Mouse (Mus musculus) MEL (cell line): ENCODE results near the gene Ccdc88c. TPM values are rescaled to one million over a fixed set of nuclear protein-coding genes. Genes with fewer than 3 reads are reported as not detected.

ENCODE experiments used
- DNase-seq: peaks from one replicate; pipeline ENCODE4 v3.0.0; 2011; ENCODE audit warnings: low read depth, low spot score
- H3K27ac ChIP-seq: 2 replicates; pipeline ENCODE4 v1.5.1; 2012; ENCODE audit warnings: low read depth, mild to moderate bottlenecking, control low read depth, low read length, moderate library complexity; ENCODE audit not compliant: control insufficient read depth
- H3K27me3 ChIP-seq, 2 experiments: fragments of 150-350 bp in 1 of 2; sonication (generic) in 1 of 2; 2 replicates each; pipeline ENCODE4 v1.6.1; 2012; ENCODE audit warnings: low read length in 2 of 2, mild to moderate bottlenecking in 2 of 2, improper control_type of control experiment in 1 of 2, moderate library complexity in 1 of 2; ENCODE audit not compliant: insufficient read depth in 2 of 2, control insufficient read depth in 1 of 2
- H3K36me3 ChIP-seq, 2 experiments: 2 replicates each; pipeline ENCODE4 v1.6.1; 2012 to 2014; ENCODE audit warnings: low read length in 2 of 2, improper control_type of control experiment in 1 of 2, inconsistent platforms in 1 of 2, mild to moderate bottlenecking in 1 of 2; ENCODE audit not compliant: insufficient read depth in 2 of 2, control insufficient read depth in 1 of 2
- H3K4me1 ChIP-seq, 2 experiments: fragments of 150-350 bp in 1 of 2; sonication (generic) in 1 of 2; 2 replicates each; pipeline ENCODE4 v1.6.1; 2012; ENCODE audit warnings: low read length in 2 of 2, improper control_type of control experiment in 1 of 2, mild to moderate bottlenecking in 1 of 2; ENCODE audit not compliant: insufficient read depth in 2 of 2, control insufficient read depth in 1 of 2
- H3K4me3 ChIP-seq, 2 experiments: fragments of 150-350 bp in 1 of 2; sonication (generic) in 1 of 2; 2 replicates each; pipeline ENCODE4 v1.5.1; 2012; ENCODE audit warnings: low read depth in 2 of 2, low read length in 2 of 2, mild to moderate bottlenecking in 2 of 2, moderate library complexity in 2 of 2, control low read depth in 1 of 2, improper control_type of control experiment in 1 of 2; ENCODE audit not compliant: control insufficient read depth in 1 of 2, insufficient read depth in 1 of 2
- H3K79me2 ChIP-seq: 2 replicates; pipeline ENCODE4 v1.6.1; 2012; ENCODE audit warnings: mild to moderate bottlenecking, low read length, moderate library complexity; ENCODE audit not compliant: control insufficient read depth, poor library complexity, insufficient read depth
- H3K9ac ChIP-seq: 2 replicates; pipeline ENCODE4 v1.6.1; 2012; ENCODE audit warnings: low read depth, mild to moderate bottlenecking, control low read depth, low read length, moderate library complexity; ENCODE audit not compliant: control insufficient read depth, poor library complexity, severe bottlenecking
- H3K9me3 ChIP-seq: fragments of 150-350 bp; sonication (generic); replicated peaks from 2 replicates; pipeline ENCODE4 v1.6.1; 2012; ENCODE audit warnings: mild to moderate bottlenecking, low read length, improper control_type of control experiment, moderate library complexity; ENCODE audit not compliant: insufficient read depth
- BHLHE40 ChIP-seq: IDR thresholded peaks from 2 replicates; pipeline ENCODE4 v1.6.1; 2012; ENCODE audit warnings: low read depth, mild to moderate bottlenecking, inconsistent platforms, low read length, improper control_type of control experiment, borderline replicate concordance
- CHD1 ChIP-seq: IDR thresholded peaks from 2 replicates; pipeline ENCODE4 v1.6.1; 2012; ENCODE audit warnings: low read depth, mild to moderate bottlenecking, inconsistent platforms, low read length, improper control_type of control experiment
- CHD2 ChIP-seq: IDR thresholded peaks from 2 replicates; pipeline ENCODE4 v1.6.1; 2011; ENCODE audit warnings: low read length, improper control_type of control experiment
- E2F4 ChIP-seq: IDR thresholded peaks from 2 replicates; pipeline ENCODE4 v1.6.1; 2011; ENCODE audit warnings: low read depth, low read length, improper control_type of control experiment, borderline replicate concordance
- ELF1 ChIP-seq: IDR thresholded peaks from 2 replicates; pipeline ENCODE4 v1.6.1; 2014; ENCODE audit warnings: low read depth, mild to moderate bottlenecking, inconsistent platforms, low read length, improper control_type of control experiment, moderate library complexity
- ETS1 ChIP-seq: IDR thresholded peaks from 2 replicates; pipeline ENCODE4 v1.6.1; 2012; ENCODE audit warnings: low read depth, mild to moderate bottlenecking, inconsistent platforms, low read length, improper control_type of control experiment, moderate library complexity
- GABPA ChIP-seq: IDR thresholded peaks from 2 replicates; pipeline ENCODE4 v1.6.1; 2012; ENCODE audit warnings: low read depth, mild to moderate bottlenecking, inconsistent platforms, low read length, improper control_type of control experiment, moderate library complexity
- HCFC1 ChIP-seq: IDR thresholded peaks from 2 replicates; pipeline ENCODE4 v1.6.1; 2012; ENCODE audit warnings: low read depth, mild to moderate bottlenecking, inconsistent platforms, low read length, improper control_type of control experiment, moderate library complexity
- JUND ChIP-seq: IDR thresholded peaks from 2 replicates; pipeline ENCODE4 v1.6.1; 2011; ENCODE audit warnings: low read depth, mild to moderate bottlenecking, improper control_type of control experiment, low read length
- MAZ ChIP-seq: IDR thresholded peaks from 2 replicates; pipeline ENCODE4 v1.6.1; 2012; ENCODE audit warnings: low read depth, mild to moderate bottlenecking, inconsistent platforms, low read length, improper control_type of control experiment
- MEF2A ChIP-seq: IDR thresholded peaks from 2 replicates; pipeline ENCODE4 v1.6.1; 2014; ENCODE audit warnings: low read depth, mild to moderate bottlenecking, inconsistent platforms, low read length, improper control_type of control experiment; ENCODE audit not compliant: poor library complexity, insufficient replicate concordance, severe bottlenecking; ENCODE audit errors: extremely low read depth
- MXI1 ChIP-seq: IDR thresholded peaks from 2 replicates; pipeline ENCODE4 v1.6.1; 2011; ENCODE audit warnings: mild to moderate bottlenecking, low read depth, low read length, improper control_type of control experiment
- MYB ChIP-seq: IDR thresholded peaks from 2 replicates; pipeline ENCODE4 v1.6.1; 2011; ENCODE audit warnings: mild to moderate bottlenecking, low read depth, low read length, improper control_type of control experiment
- NRF1 ChIP-seq: IDR thresholded peaks from 2 replicates; pipeline ENCODE4 v1.6.1; 2014; ENCODE audit warnings: low read depth, mild to moderate bottlenecking, inconsistent platforms, low read length, improper control_type of control experiment, moderate library complexity; ENCODE audit not compliant: poor library complexity, insufficient read depth, severe bottlenecking
- POLR2A ChIP-seq, 2 experiments: IDR thresholded peaks; 2 replicates each; pipeline ENCODE4 v1.6.1; 2011 to 2012; ENCODE audit warnings: low read length in 2 of 2, mild to moderate bottlenecking in 2 of 2, control low read depth in 1 of 2, improper control_type of control experiment in 1 of 2, low read depth in 1 of 2, moderate library complexity in 1 of 2; ENCODE audit not compliant: control insufficient read depth in 1 of 2, insufficient read depth in 1 of 2, poor library complexity in 1 of 2
- POLR2AphosphoS2 ChIP-seq: IDR thresholded peaks from 2 replicates; pipeline ENCODE4 v1.6.1; 2011; ENCODE audit warnings: low read length, improper control_type of control experiment
- RAD21 ChIP-seq: IDR thresholded peaks from 2 replicates; pipeline ENCODE4 v1.6.1; 2011; ENCODE audit warnings: mild to moderate bottlenecking, low read depth, low read length, improper control_type of control experiment
- RCOR1 ChIP-seq: IDR thresholded peaks from 2 replicates; pipeline ENCODE4 v1.6.1; 2012; ENCODE audit warnings: low read depth, mild to moderate bottlenecking, inconsistent platforms, low read length, improper control_type of control experiment
- SIN3A ChIP-seq: IDR thresholded peaks from 2 replicates; pipeline ENCODE4 v1.6.1; 2012; ENCODE audit warnings: low read length, improper control_type of control experiment, inconsistent platforms
- SMC3 ChIP-seq: IDR thresholded peaks from 2 replicates; pipeline ENCODE4 v1.6.1; 2011; ENCODE audit warnings: low read depth, low read length, improper control_type of control experiment
- TAL1 ChIP-seq: IDR thresholded peaks from 2 replicates; pipeline ENCODE4 v1.6.1; 2012; ENCODE audit warnings: mild to moderate bottlenecking, inconsistent platforms, low read length, moderate library complexity, mixed read lengths
- UBTF ChIP-seq: IDR thresholded peaks from 2 replicates; pipeline ENCODE4 v1.6.1; 2012; ENCODE audit warnings: low read depth, mild to moderate bottlenecking, inconsistent platforms, low read length, improper control_type of control experiment, moderate library complexity, borderline replicate concordance; ENCODE audit not compliant: insufficient read depth
- USF2 ChIP-seq, 2 experiments: IDR thresholded peaks; 2 replicates each; pipeline ENCODE4 v1.6.1; 2011 to 2012; ENCODE audit warnings: improper control_type of control experiment in 2 of 2, low read length in 2 of 2, borderline replicate concordance in 1 of 2, inconsistent platforms in 1 of 2, low read depth in 1 of 2, mild to moderate bottlenecking in 1 of 2; ENCODE audit not compliant: insufficient read depth in 1 of 2
- ZC3H11A ChIP-seq: IDR thresholded peaks from 2 replicates; pipeline ENCODE4 v1.6.1; 2012; ENCODE audit warnings: low read depth, mild to moderate bottlenecking, inconsistent platforms, low read length, improper control_type of control experiment
- polyA plus RNA-seq, 2 experiments: library from polyadenylated mRNA; stranded (reverse) in 1 of 2; unstranded in 1 of 2; fragments of >175 nt in 1 of 2; fragments of >200 nt in 1 of 2; gene quantifications; 2 replicates each; pipeline versions ENCODE4 v1.2.1 to v1.2.4; 2012; ENCODE audit warnings: low replicate concordance in 2 of 2, low read depth in 1 of 2; ENCODE audit not compliant: insufficient read length in 2 of 2, insufficient read depth in 1 of 2, missing spikeins in 1 of 2
- total RNA-seq: library from RNA; depleted of rRNA; stranded (reverse); fragments of 300-350 nt; gene quantifications from 2 replicates; pipeline ENCODE4 v1.2.3, GENCODE M21; 2012

Ccdc88c gene
- total and polyA plus RNA-seq, 3 experiments: 8.7 to 15.3 TPM; not detected in 1

DNA sequence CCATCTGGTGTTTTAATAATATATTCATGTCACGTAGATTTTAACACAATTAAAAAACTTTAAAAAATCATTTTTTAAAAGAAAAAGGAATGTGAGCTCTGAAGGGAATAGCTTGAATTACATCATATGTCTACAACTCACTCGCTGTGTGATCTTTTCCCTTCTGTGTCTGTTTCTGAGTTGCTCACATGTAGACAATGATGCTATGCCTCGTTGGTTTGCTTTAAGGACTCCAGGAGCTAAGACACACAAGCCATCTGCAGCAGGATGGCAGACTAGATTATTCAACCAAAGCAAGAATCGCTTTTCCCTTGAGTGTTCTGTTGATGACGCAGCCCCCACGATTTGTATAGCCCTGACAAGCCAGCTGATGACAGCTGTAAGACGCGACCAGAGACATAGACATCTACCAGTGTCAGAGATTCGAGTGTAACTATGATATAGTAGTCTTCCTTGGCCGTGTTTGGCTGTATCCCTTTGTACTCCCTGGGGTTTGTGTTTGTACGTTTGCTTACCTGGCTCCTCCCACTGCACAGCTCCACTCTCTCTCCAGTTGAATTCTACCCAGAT is 163.3 kb downstream of the Ccdc88c start:
- no peaks in the 10 kb centered on the region for H3K36me3 ChIP-seq
- no peaks in the 10 kb centered on the region; a peak in 1 of 4 replicates for H3K4me1 ChIP-seq
- no peaks in the 10 kb centered on the region for H3K79me2 ChIP-seq
- H3K27me3 ChIP-seq: peaks cover 0 to 1% of the 10 kb centered on the region in 2 experiments; a peak in 2 of 4 replicates
- no peak for DNase-seq
- no peak overlapping the region for H3K27ac ChIP-seq
- H3K4me3 ChIP-seq: no peak overlapping the region
- H3K9me3 ChIP-seq: no peaks in the 10 kb centered on the region
- TF ChIP-seq ELF1 (no peak), NRF1 (no peak), MEF2A (no peak), ETS1 (no peak), POLR2AphosphoS2 (no peak), HCFC1 (no peak), SIN3A (no peak), BHLHE40 (no peak), ZC3H11A (no peak), MAZ (no peak), MYB (no peak), MXI1 (no peak), CHD2 (no peak), RCOR1 (no peak), UBTF (no peak), USF2 (IDR thresholded peaks at IDR 0.05; ENCODE audit: borderline replicate concordance in 1 of 2, insufficient read depth in 1 of 2, low read depth in 1 of 2, low read length in 2 of 2) (no peak), TAL1 (no peak)
- no peak overlapping the region for H3K9ac ChIP-seq

GRCm38 (mm10) chr12:100865072-100865471 is 163.8 kb downstream of the Ccdc88c start:
- peaks cover 0 to 1% of the 10 kb centered on the region in 2 experiments; a peak in 2 of 4 replicates for H3K27me3 ChIP-seq
- no peaks in the 10 kb centered on the region; a peak in 1 of 4 replicates for H3K4me1 ChIP-seq
- no peak overlapping the region for H3K9ac ChIP-seq
- H3K79me2 ChIP-seq: no peaks in the 10 kb centered on the region
- H3K4me3 ChIP-seq: no peak overlapping the region
- DNase-seq: no peak
- no peak for TF ChIP-seq GABPA
- no peak for TF ChIP-seq CHD1
- no peak for TF ChIP-seq HCFC1
- no peak for TF ChIP-seq E2F4
- TF ChIP-seq JUND: no peak
- TF ChIP-seq RCOR1: no peak
- no peak for TF ChIP-seq POLR2A (IDR thresholded peaks at IDR 0.05; ENCODE audit: control insufficient read depth in 1 of 2, insufficient read depth in 1 of 2, low read depth in 1 of 2, low read length in 2 of 2, poor library complexity in 1 of 2)
- TF ChIP-seq USF2 (IDR thresholded peaks at IDR 0.05; ENCODE audit: borderline replicate concordance in 1 of 2, insufficient read depth in 1 of 2, low read depth in 1 of 2, low read length in 2 of 2): no peak
- no peak for TF ChIP-seq RAD21
- no peak for TF ChIP-seq TAL1
- no peak for TF ChIP-seq SMC3
- H3K9me3 ChIP-seq: no peaks in the 10 kb centered on the region
- H3K27ac ChIP-seq: no peak overlapping the region
- H3K36me3 ChIP-seq: no peaks in the 10 kb centered on the region
